Mouse (Mus musculus): ENCODE measurements at regions not wholly inside any gene's neighbourhood (a gene's known extent, or its start where the extent isn't known, plus 50 kb on each side); places are given as distances from the start of the nearest gene placed in this dataset.

- TF ChIP-seq POLR2A (IDR thresholded peaks at IDR 0.05; ENCODE audit: extremely low read depth, insufficient read depth, low read length) (no peak), CTCF (IDR thresholded peaks at IDR 0.05; ENCODE audit: low read depth, low read length) (no peak)
Observed at GRCm38 (mm10) chr10:9272940-9273339, 387.1 kb upstream of the Sash1 start.
